Mouse (Mus musculus): ENCODE data around the gene Rbfox2. TPM values are rescaled to one million over a fixed set of nuclear protein-coding genes. Genes with fewer than 3 reads are reported as not detected.

Gene Rbfox2
- polyA plus RNA-seq, 1 experiment from 2014 or later: 119 TPM

DNA sequence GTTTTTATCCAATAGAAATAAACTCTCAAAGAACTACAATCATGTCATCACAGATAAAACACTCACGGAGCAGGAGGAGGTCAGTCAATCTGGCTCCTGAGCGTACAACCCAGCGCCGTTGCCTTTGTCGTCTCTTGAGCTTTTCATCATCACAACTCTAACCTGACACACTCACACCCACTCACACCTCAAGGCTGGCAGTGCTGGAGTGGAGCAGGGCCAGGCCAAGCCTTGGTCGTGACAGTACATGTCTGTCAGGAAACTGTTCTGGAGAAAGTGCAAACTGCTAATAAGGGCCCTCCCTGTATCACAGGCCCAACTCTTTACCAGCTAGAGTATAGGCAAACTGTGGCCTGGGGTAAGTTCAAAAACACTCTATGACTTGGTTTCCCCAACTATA, 90.1 kb downstream of the Rbfox2 start:
- no peak overlapping the region for H3K27ac ChIP-seq
- no peak overlapping the region for H3K4me2 ChIP-seq
- H3K9me3 ChIP-seq: no peaks in the 10 kb centered on the region
- H3K27me3 ChIP-seq: no peaks in the 10 kb centered on the region
- no peak overlapping the region for H3K4me3 ChIP-seq (replicated peaks)
- H3K9ac ChIP-seq: no peak overlapping the region
- peaks cover 32% of the 10 kb centered on the region for H3K4me1 ChIP-seq
- WGBS: 94% methylated on average over 6 of the region's 6 CpGs
- no peaks in the 10 kb centered on the region; the same call in 1 of the 2 replicates for H3K36me3 ChIP-seq (replicated peaks)
- no peak for ATAC-seq (ENCODE audit: low FRiP score)

DNA sequence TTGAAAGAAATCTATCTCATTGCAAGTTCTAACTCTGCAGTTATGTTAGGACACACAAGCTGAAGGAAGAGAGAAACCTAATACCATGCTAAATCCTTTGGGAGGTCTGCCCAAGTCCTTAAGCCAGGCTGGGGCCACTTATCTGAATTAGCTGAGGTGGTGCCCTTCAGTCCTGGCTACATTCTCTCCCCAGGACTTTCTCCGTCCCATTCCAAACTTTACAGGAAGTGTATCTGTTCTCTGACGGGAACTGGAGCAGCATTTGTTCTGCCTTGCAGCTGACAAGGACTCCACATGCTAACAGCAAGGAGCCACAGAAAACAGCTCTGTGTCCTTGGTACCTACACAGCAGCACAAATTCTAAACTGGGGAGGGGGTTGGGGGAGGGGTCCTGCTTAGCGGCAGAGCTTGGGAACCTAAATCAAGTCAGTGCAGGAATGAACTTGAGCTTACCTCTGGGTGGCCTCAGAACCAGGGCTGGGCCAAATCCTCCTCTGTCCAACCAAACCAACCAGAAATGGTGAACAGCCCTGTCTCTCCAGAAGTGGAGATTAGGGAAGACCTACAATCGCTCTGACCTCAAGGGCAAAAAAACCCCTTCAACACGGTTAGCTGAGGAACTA, 91.5 kb downstream of the Rbfox2 start:
- Histone ChIP-seq H3K4me1 (peaks cover 32% of the 10 kb centered on the region), H3K27me3 (no peaks in the 10 kb centered on the region), H3K4me2 (no peak overlapping the region), H3K9ac (0 out of 2 replicates have a peak overlapping the region, but pooled peaks have one; percentile 22), H3K36me3 (replicated peaks) (no peaks in the 10 kb centered on the region; the same call in 1 of the 2 replicates), H3K27ac (peak overlapping the region; percentile 56; the same call in 1 of the 2 replicates), H3K9me3 (no peaks in the 10 kb centered on the region), H3K4me3 (replicated peaks) (no peak overlapping the region)
- 18% methylated on average over 5 of the region's 5 CpGs for WGBS
- ATAC-seq (ENCODE audit: low FRiP score): no peak

DNA sequence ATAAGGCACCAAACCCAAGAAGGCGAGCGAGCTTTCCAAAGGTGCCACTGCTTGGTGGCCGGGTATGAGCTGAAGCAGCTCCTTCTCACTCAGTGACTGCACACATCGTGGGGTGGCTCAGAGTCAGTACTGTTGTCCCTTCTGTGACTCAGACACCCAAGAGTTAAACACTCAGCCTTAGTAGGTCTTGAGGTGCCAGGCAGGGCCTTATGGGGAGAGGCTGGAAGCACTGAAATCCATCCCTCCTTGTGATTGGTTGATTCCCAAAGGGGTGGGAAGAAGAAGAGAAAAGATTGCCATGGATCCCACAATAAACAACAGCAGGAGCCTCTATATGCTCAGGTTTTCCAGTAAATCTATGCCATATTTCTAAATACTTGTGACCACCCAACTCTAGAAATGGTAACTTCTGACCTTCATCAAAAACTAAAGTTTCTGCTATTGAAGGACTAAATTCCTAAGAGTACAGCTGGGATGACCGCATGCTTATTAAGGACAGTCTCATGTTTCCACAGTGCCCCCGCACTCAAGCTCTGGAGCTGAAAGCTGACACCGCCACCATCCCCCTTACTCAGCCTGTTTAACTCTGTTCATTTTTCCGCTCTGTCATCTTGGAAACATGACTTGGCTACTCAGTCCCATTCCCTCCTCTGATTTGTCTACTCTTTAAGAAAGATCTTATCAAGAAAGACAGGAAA, 92.2 kb downstream of the Rbfox2 start:
- Histone ChIP-seq H3K4me2 (no peak overlapping the region), H3K9ac (no peak overlapping the region), H3K9me3 (no peaks in the 10 kb centered on the region), H3K4me3 (replicated peaks) (no peak overlapping the region), H3K27ac (no peak overlapping the region), H3K27me3 (no peaks in the 10 kb centered on the region), H3K4me1 (peaks cover 32% of the 10 kb centered on the region), H3K36me3 (replicated peaks) (no peaks in the 10 kb centered on the region; the same call in 1 of the 2 replicates)
- no peak for ATAC-seq (ENCODE audit: low FRiP score)
- WGBS: 32% methylated on average over 8 of the region's 8 CpGs

DNA sequence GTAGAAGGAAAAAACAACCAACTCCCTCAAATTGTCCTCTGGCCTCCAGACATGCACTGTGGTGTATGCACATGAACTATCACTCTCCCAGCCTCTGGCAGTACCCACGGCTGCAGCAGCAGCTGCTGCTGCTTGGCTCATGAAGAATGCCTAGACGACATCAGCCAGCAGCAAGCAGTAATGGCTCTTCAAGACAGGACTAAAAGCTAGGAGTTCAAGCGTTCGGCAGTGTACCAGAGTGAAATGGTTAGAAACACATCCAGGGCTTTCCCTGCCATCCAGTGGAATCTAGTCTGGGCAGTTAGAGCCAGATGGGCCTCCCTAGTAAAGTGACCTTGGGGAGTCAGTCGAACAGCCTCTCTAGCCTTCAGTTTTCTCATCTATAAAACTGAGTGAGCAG, 93.0 kb downstream of the Rbfox2 start:
- Histone ChIP-seq H3K27ac (no peak overlapping the region), H3K9ac (no peak overlapping the region)

DNA sequence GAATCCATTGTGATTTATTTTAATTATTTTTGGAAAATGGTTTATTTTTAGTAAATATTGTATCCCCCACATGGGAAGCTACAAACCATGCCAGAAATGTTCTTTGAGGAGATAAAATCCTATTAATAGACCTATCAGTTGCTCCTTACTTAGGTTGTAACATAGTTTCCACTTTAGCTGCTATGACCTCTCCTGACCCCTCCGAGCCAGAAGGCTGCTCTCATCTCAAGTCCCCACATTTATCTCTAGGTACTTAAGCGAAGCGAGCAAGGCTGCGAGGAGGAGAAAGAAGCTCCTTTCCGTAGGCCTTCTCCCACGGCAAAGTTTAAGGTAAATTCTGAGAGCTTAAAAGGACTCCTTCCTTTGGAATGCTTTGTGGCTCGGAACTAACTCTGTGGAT, 94.0 kb downstream of the Rbfox2 start:
- H3K27me3 ChIP-seq: no peaks in the 10 kb centered on the region
- H3K4me1 ChIP-seq: peaks cover 32% of the 10 kb centered on the region
- H3K36me3 ChIP-seq (replicated peaks): no peaks in the 10 kb centered on the region; the same call in 1 of the 2 replicates
- 62% methylated on average over 7 of the region's 7 CpGs for WGBS
- no peak for ATAC-seq (ENCODE audit: low FRiP score)
- H3K9me3 ChIP-seq: no peaks in the 10 kb centered on the region
- H3K27ac ChIP-seq: no peak overlapping the region
- no peak overlapping the region for H3K9ac ChIP-seq
- no peak overlapping the region for H3K4me3 ChIP-seq (replicated peaks)
- H3K4me2 ChIP-seq: no peak overlapping the region

More for the DNA sequence above, 93.0 kb downstream of the Rbfox2 start:
- 56% methylated on average over 5 of the region's 5 CpGs for WGBS
- ATAC-seq (ENCODE audit: low FRiP score): no peak
- H3K9me3 ChIP-seq: no peaks in the 10 kb centered on the region
- no peaks in the 10 kb centered on the region for H3K27me3 ChIP-seq
- H3K4me1 ChIP-seq: peaks cover 32% of the 10 kb centered on the region
- H3K4me3 ChIP-seq (replicated peaks): no peak overlapping the region
- H3K4me2 ChIP-seq: no peak overlapping the region
- no peaks in the 10 kb centered on the region; the same call in 1 of the 2 replicates for H3K36me3 ChIP-seq (replicated peaks)

DNA sequence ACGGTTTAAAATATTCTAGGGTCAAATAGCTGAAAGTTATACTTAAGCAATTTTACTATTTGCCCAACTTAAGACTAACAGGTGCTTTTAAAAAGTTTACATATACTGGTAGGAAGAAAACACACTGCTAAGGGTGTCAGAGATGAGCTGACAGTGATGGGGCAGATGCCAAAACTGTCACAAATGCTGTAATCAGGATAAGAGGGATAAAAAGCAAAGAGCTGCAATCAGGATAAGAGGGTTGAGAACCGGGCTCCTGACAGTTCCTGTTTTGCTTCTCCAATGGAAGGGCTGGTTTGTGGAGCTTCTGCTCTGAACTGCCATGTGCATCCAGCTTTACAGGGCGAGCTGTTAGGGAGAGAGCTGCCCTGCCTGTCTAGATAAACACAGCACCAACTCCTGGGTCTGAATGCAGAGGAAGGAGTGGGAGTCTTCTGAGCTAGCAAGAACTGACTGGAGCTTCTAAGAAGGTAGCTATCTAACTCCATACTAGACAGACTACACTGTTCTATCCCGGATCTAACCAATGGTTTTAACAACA, 94.5 kb downstream of the Rbfox2 start:
- Histone ChIP-seq H3K4me2 (no peak overlapping the region), H3K9me3 (no peaks in the 10 kb centered on the region), H3K4me1 (peaks cover 32% of the 10 kb centered on the region), H3K36me3 (replicated peaks) (no peaks in the 10 kb centered on the region; the same call in 1 of the 2 replicates), H3K4me3 (replicated peaks) (no peak overlapping the region), H3K27ac (no peak overlapping the region), H3K9ac (no peak overlapping the region), H3K27me3 (no peaks in the 10 kb centered on the region)
- 76% methylated on average over 4 of the region's 4 CpGs for WGBS
- ATAC-seq (ENCODE audit: low FRiP score): no peak

DNA sequence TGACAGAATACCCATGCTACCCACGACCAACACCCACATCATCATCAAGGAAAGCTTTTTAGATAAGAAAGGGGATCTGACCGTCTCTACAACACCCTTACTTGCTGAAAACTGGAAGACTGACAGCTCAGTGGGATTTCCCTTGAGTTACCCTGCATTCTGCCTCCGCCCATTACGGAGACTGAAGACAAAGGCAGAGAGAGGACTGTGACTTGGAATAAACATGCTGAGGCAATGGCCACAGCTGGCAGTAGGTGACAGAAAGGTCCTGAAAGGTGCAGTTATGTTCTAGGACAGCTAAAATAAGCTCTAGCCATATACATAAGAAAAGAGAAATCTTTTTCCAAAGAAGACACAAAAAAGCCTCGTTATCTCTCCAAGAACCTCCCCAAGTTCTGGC, 99.8 kb downstream of the Rbfox2 start:
- H3K9me3 ChIP-seq: no peaks in the 10 kb centered on the region
- H3K27me3 ChIP-seq: no peaks in the 10 kb centered on the region
- no peak overlapping the region for H3K9ac ChIP-seq
- 74% methylated on average over 5 of the region's 5 CpGs for WGBS
- no peak overlapping the region for H3K27ac ChIP-seq
- ATAC-seq (ENCODE audit: low FRiP score): no peak
- no peak overlapping the region for H3K4me3 ChIP-seq (replicated peaks)
- peaks cover 25% of the 10 kb centered on the region for H3K4me1 ChIP-seq
- H3K4me2 ChIP-seq: no peak overlapping the region
- no peaks in the 10 kb centered on the region for H3K36me3 ChIP-seq (replicated peaks)

DNA sequence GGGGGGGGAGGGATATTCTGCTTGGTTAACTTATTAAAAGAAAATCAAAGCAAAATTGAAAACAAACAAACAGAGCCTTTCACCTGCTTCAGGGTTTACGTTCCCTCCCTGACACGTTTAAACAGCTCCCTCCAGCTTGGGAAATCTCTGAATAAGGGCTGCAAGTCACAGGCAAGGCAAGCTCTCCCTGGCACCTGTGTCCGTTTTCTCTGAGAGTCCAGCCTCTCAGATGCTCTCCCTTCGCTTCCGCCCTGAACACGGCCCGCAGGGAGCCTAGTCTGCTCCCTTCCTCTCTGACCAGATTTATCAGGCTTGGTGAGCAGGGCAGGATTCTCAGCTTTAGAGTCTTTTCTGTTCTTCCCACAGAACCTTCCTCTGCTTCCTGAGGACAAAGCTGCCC, 101.9 kb downstream of the Rbfox2 start:
- H3K4me2 ChIP-seq: no peak overlapping the region
- no peak overlapping the region for H3K27ac ChIP-seq
- no peaks in the 10 kb centered on the region for H3K9me3 ChIP-seq
- H3K4me1 ChIP-seq: peaks cover 27% of the 10 kb centered on the region
- H3K4me3 ChIP-seq (replicated peaks): no peak overlapping the region
- H3K27me3 ChIP-seq: no peaks in the 10 kb centered on the region
- no peak overlapping the region for H3K9ac ChIP-seq
- WGBS: 73% methylated on average over 7 of the region's 7 CpGs
- no peak for ATAC-seq (ENCODE audit: low FRiP score)
- no peaks in the 10 kb centered on the region for H3K36me3 ChIP-seq (replicated peaks)

DNA sequence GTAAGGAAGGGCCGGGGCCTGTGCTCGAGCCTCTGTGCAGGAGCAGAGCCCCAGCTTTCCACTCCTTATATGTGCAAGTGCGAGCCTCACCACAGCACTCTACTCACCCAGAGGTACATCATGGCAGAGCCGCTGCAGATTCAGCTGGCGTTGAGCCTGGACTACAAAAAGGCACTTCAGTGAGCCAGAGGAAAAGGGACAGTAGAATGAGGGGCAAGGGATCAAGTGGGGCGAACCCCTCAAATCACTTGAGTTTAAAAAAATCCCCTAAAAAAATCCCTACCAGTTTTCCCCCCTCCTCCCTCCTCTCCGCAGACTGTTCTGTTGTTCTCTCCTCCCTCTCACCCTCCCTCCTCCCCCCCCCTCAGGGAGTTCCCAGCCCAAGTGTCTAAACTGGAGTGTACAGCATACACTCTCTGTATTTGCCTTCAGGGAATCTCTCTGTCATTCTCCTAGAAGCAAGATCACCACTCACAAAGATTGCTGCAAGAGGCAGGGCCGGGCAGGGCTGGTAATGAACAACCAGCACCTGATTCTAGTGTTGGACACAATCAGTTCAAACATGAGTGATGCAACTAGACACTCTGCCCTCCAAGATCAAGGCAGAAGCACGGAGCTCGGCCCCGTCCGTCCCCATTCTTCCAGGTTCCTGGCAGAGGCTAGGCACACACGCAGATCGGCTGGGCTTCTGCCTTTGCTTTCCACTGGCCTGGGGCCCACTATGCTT, 103.4 kb downstream of the Rbfox2 start:
- Histone ChIP-seq H3K27ac (peak overlapping the region; percentile 61), H3K27me3 (no peaks in the 10 kb centered on the region), H3K4me3 (replicated peaks) (no peak overlapping the region), H3K9me3 (no peaks in the 10 kb centered on the region), H3K4me2 (no peak overlapping the region), H3K9ac (no peak overlapping the region; the same call in 1 of the 2 replicates), H3K4me1 (peaks cover 27% of the 10 kb centered on the region), H3K36me3 (replicated peaks) (no peaks in the 10 kb centered on the region)
- 67% methylated on average over 14 of the region's 14 CpGs for WGBS
- no peak; the same call in 1 of the 2 replicates for ATAC-seq (ENCODE audit: low FRiP score)

DNA sequence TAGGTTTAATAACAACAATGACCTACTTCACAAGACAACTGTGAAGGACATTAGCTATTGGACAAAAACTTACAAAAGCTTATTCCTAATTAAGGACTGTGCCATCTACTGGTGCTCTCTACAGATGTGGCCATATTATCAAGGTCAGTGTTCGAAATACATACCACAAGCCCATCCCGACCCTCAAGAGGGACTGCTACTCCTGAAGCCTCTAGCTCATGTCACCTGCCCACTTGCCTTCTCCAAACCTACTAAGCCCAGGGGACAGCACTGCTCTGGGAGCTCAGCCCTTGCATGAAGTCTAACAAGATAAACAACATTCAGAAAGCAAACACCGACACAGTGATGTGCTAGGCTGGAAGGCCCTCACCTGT, 103.9 kb downstream of the Rbfox2 start:
- H3K4me2 ChIP-seq: no peak overlapping the region
- no peak overlapping the region for H3K4me3 ChIP-seq (replicated peaks)
- peak overlapping the region; percentile 48; the same call in 1 of the 2 replicates for H3K27ac ChIP-seq
- no peak; the same call in 1 of the 2 replicates for ATAC-seq (ENCODE audit: low FRiP score)
- no peaks in the 10 kb centered on the region for H3K9me3 ChIP-seq
- peaks cover 27% of the 10 kb centered on the region for H3K4me1 ChIP-seq
- H3K9ac ChIP-seq: no peak overlapping the region
- no peaks in the 10 kb centered on the region for H3K36me3 ChIP-seq (replicated peaks)
- no peaks in the 10 kb centered on the region for H3K27me3 ChIP-seq
- 80% methylated on average over 3 of the region's 3 CpGs for WGBS

DNA sequence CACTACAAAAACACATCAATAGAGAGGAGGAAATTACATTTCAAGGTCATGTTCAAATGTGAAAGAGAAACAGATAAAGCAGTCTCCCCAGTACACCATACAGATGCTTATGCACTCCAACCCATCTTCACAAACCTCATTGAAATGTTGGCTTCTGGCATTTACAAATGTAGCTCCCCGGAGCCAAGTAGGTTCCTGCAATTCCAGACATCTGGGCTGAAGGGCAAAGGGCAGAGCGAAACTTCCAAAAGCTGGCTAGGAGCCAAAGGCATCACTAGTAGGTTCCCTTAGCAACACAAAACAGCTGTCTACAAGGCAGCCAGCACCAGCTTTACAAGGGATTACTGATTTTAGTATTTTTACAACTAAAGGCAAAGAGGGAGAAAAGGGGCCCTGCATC, 104.6 kb downstream of the Rbfox2 start:
- H3K9ac ChIP-seq: no peak overlapping the region
- no peaks in the 10 kb centered on the region for H3K36me3 ChIP-seq (replicated peaks)
- no peak overlapping the region for H3K4me3 ChIP-seq (replicated peaks)
- H3K9me3 ChIP-seq: no peaks in the 10 kb centered on the region
- H3K27ac ChIP-seq: 0 out of 2 replicates have a peak overlapping the region, but pooled peaks have one; percentile 19
- 51% methylated on average over 2 of the region's 2 CpGs for WGBS
- peaks cover 27% of the 10 kb centered on the region for H3K4me1 ChIP-seq
- H3K4me2 ChIP-seq: no peak overlapping the region
- no peak for ATAC-seq (ENCODE audit: low FRiP score)
- no peaks in the 10 kb centered on the region for H3K27me3 ChIP-seq

DNA sequence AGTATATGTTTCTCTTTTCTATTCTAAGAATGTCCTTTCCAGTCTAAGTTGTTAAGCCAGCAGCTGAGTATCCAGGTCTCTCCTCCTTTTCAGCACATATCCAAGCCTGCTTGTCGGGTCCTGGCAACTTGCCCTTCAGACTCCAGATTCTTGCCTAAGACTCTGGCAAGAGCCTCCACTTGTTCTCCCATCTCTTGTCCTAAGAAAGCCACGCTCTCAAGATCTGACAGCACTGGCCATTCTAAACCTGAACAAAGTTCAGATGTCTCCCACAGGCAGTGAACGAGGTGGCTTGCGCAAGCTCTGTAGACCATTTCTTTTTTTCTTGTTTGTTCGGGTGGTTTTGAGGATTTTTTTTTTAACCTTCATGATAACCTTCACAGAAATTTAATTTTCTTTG, 110.0 kb downstream of the Rbfox2 start:
- WGBS: 90% methylated on average over 5 of the region's 5 CpGs
- no peaks in the 10 kb centered on the region for H3K36me3 ChIP-seq (replicated peaks)
- ATAC-seq (ENCODE audit: low FRiP score): no peak
- H3K9me3 ChIP-seq: no peaks in the 10 kb centered on the region
- H3K4me2 ChIP-seq: no peak overlapping the region
- no peak overlapping the region for H3K4me3 ChIP-seq (replicated peaks)
- no peak overlapping the region for H3K9ac ChIP-seq
- no peak overlapping the region for H3K27ac ChIP-seq
- H3K4me1 ChIP-seq: peaks cover 2% of the 10 kb centered on the region; the same call in 1 of the 2 replicates
- H3K27me3 ChIP-seq: no peaks in the 10 kb centered on the region

Data from forebrain, embryonic 12.5 days (tissue).